Mouse (Mus musculus): Measurements from ENCODE around the gene Dock10.

GRCm38 (mm10) chr1:80665761-80666160 is 92.6 kb downstream of the Dock10 start:
- TF ChIP-seq CTCF (IDR thresholded peaks at IDR 0.05; ENCODE audit: low read depth, low read length): no peak
- TF ChIP-seq POLR2A (IDR thresholded peaks at IDR 0.05; ENCODE audit: borderline replicate concordance, low read depth, low read length): no peak

Measured in bone marrow macrophage, adult 2 months (primary cell).